Mouse (Mus musculus): ENCODE data around the gene Ngdn. TPM values are rescaled to one million over a fixed set of nuclear protein-coding genes. Genes with fewer than 3 reads are reported as not detected.

Ngdn gene
- polyA plus RNA-seq, 1 experiment from 2014 or later: 43.1 TPM

DNA sequence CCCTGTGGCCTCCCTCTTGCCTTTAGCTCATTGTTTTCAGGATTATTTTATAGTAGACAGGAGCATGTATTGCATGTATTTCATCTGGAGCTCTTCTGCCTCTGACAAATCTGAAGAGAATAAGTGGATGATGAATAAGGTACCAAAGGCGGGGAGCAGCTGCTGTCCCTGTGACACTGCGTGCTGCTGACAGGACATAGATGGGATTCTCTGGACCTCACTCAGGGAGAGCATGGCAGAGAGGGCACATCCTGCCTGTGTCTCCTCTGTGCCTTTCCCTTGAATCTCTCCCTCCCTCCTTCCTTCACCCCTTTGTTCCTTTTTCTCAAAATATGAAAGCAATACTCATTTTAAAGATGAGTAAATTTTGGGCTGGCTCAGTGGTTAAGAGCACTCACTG, 9.7 kb upstream of the Ngdn start:
- peaks cover 7% of the 10 kb centered on the region; the same call in 1 of the 2 replicates for H3K4me1 ChIP-seq (replicated peaks; ENCODE audit: control insufficient read depth, insufficient read depth, low read length)
- H3K4me3 ChIP-seq (replicated peaks; ENCODE audit: low read length): no peak overlapping the region
- H3K36me3 ChIP-seq (replicated peaks; ENCODE audit: control insufficient read depth, insufficient read depth): no peaks in the 10 kb centered on the region
- H3K9ac ChIP-seq: no peak overlapping the region
- ATAC-seq (ENCODE audit: low FRiP score): no peak
- 76% methylated on average over 2 of the region's 2 CpGs for WGBS
- H3K27ac ChIP-seq: no peak overlapping the region
- no peak overlapping the region for H3K4me2 ChIP-seq (replicated peaks)
- H3K9me3 ChIP-seq (ENCODE audit: control insufficient read depth, low read length): no peaks in the 10 kb centered on the region
- DNase-seq (ENCODE audit: low spot score): no peak
- no peaks in the 10 kb centered on the region for H3K27me3 ChIP-seq (ENCODE audit: control insufficient read depth, insufficient read depth, low read length)

- no peak overlapping the region for H3K27ac ChIP-seq
- DNase-seq (ENCODE audit: low spot score) (no peak), ATAC-seq (ENCODE audit: low FRiP score) (no peak)
- no peak overlapping the region for H3K9ac ChIP-seq
- no peaks in the 10 kb centered on the region for H3K9me3 ChIP-seq (ENCODE audit: control insufficient read depth, low read length)
- H3K36me3 ChIP-seq (replicated peaks; ENCODE audit: control insufficient read depth, insufficient read depth): no peaks in the 10 kb centered on the region
- H3K4me2 ChIP-seq (replicated peaks): no peak overlapping the region
- WGBS: 86% methylated on average over 8 of the region's 8 CpGs
- peaks cover 7% of the 10 kb centered on the region; the same call in 1 of the 2 replicates for H3K4me1 ChIP-seq (replicated peaks; ENCODE audit: control insufficient read depth, insufficient read depth, low read length)
- no peaks in the 10 kb centered on the region for H3K27me3 ChIP-seq (ENCODE audit: control insufficient read depth, insufficient read depth, low read length)
- no peak overlapping the region for H3K4me3 ChIP-seq (replicated peaks; ENCODE audit: low read length)
Observed at GRCm38 (mm10) chr14:55005967-55006366, 9.3 kb upstream of the Ngdn start.

DNA sequence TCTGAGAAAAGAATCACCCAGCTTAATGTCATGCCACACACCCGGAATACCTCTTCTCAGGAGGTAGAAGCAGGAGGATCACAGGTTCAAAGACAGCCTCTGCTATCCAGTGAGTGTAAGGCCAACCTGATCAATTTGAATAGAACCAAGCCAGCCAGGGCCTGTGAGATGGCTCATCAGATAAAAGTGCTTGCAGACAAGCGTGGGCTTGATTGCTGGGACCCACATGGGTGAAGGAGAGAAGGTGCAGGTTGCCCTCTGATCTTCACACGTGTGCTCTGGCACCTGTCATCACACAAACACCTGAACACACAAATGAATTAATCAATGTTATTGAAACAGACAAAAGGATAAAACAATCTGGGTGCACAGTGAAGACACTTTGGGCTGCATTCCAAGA, 8.7 kb upstream of the Ngdn start:
- ATAC-seq (ENCODE audit: low FRiP score): no peak
- Histone ChIP-seq H3K36me3 (replicated peaks; ENCODE audit: control insufficient read depth, insufficient read depth) (no peaks in the 10 kb centered on the region), H3K4me3 (replicated peaks; ENCODE audit: low read length) (no peak overlapping the region), H3K9me3 (ENCODE audit: control insufficient read depth, low read length) (no peaks in the 10 kb centered on the region), H3K27me3 (ENCODE audit: control insufficient read depth, insufficient read depth, low read length) (no peaks in the 10 kb centered on the region), H3K27ac (no peak overlapping the region), H3K4me1 (replicated peaks; ENCODE audit: control insufficient read depth, insufficient read depth, low read length) (peaks cover 7% of the 10 kb centered on the region; the same call in 1 of the 2 replicates), H3K4me2 (replicated peaks) (no peak overlapping the region), H3K9ac (no peak overlapping the region)
- no peak for DNase-seq (ENCODE audit: low spot score)
- 69% methylated on average over 3 of the region's 3 CpGs for WGBS

GRCm38 (mm10) chr14:55007120-55007908, 7.9 kb upstream of the Ngdn start:
- no peaks in the 10 kb centered on the region for H3K36me3 ChIP-seq (replicated peaks; ENCODE audit: control insufficient read depth, insufficient read depth)
- DNase-seq (ENCODE audit: low spot score) (no peak), ATAC-seq (ENCODE audit: low FRiP score) (no peak)
- peaks cover 7% of the 10 kb centered on the region; the same call in 1 of the 2 replicates for H3K4me1 ChIP-seq (replicated peaks; ENCODE audit: control insufficient read depth, insufficient read depth, low read length)
- no peak overlapping the region for H3K4me3 ChIP-seq (replicated peaks; ENCODE audit: low read length)
- WGBS: 91% methylated on average over 9 of the region's 9 CpGs
- H3K27ac ChIP-seq: no peak overlapping the region
- H3K27me3 ChIP-seq (ENCODE audit: control insufficient read depth, insufficient read depth, low read length): no peaks in the 10 kb centered on the region
- H3K9me3 ChIP-seq (ENCODE audit: control insufficient read depth, low read length): no peaks in the 10 kb centered on the region
- H3K9ac ChIP-seq: no peak overlapping the region
- H3K4me2 ChIP-seq (replicated peaks): no peak overlapping the region

DNA sequence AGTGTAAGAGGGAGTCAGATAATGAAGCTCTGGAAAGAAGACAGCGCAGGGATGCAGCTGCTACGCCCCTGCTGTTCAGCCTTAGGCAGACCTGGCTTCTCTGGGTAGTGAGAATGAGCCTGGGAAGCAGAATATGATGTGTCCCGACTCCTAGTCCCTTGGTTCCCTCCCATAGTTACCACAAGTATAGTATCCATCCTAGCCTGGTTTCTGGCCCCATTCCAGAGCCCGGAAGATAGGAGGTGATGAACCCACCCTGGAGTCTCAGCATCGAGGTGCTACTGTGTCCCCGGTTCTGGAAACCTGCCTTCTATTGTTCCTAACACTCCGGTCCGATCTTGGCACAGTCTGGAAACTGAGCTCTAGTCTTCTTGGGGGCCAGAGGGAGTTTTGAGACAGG, 6.8 kb upstream of the Ngdn start:
- H3K27ac ChIP-seq: no peak overlapping the region
- no peaks in the 10 kb centered on the region for H3K36me3 ChIP-seq (replicated peaks; ENCODE audit: control insufficient read depth, insufficient read depth)
- no peaks in the 10 kb centered on the region for H3K9me3 ChIP-seq (ENCODE audit: control insufficient read depth, low read length)
- no peaks in the 10 kb centered on the region for H3K27me3 ChIP-seq (ENCODE audit: control insufficient read depth, insufficient read depth, low read length)
- no peak overlapping the region for H3K9ac ChIP-seq
- H3K4me2 ChIP-seq (replicated peaks): no peak overlapping the region
- DNase-seq (ENCODE audit: low spot score) (no peak), ATAC-seq (ENCODE audit: low FRiP score) (no peak)
- H3K4me1 ChIP-seq (replicated peaks; ENCODE audit: control insufficient read depth, insufficient read depth, low read length): peaks cover 7% of the 10 kb centered on the region; the same call in 1 of the 2 replicates
- 82% methylated on average over 8 of the region's 8 CpGs for WGBS
- H3K4me3 ChIP-seq (replicated peaks; ENCODE audit: low read length): no peak overlapping the region

DNA sequence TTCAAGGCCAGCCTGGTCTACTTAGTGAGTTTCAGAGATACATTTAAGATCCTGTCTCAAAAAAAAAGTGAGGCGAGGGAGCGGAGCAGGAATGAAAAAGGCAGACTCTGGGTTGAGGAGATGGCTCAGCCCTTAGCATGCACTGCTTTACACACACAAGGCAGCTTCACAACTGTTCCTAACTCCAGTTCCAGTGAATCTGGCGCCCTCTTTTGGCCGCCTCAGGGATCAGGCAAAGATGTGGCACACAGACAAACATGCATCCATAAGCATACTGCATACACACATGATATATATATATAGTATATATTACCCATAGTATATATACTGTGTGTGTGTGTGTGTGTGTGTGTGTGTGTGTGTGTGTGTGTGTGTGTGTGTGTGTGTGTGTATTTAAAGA, 4.1 kb upstream of the Ngdn start:
- Histone ChIP-seq H3K9ac (no peak overlapping the region), H3K27ac (no peak overlapping the region), H3K4me1 (replicated peaks; ENCODE audit: control insufficient read depth, insufficient read depth, low read length) (0 out of 2 replicates have a peak, but pooled peaks cover 3% of the 10 kb centered on the region), H3K36me3 (replicated peaks; ENCODE audit: control insufficient read depth, insufficient read depth) (no peaks in the 10 kb centered on the region), H3K4me3 (replicated peaks; ENCODE audit: low read length) (no peak overlapping the region), H3K9me3 (ENCODE audit: control insufficient read depth, low read length) (no peaks in the 10 kb centered on the region), H3K27me3 (ENCODE audit: control insufficient read depth, insufficient read depth, low read length) (no peaks in the 10 kb centered on the region), H3K4me2 (replicated peaks) (no peak overlapping the region)
- ATAC-seq (ENCODE audit: low FRiP score): no peak
- DNase-seq (ENCODE audit: low spot score): no peak
- WGBS: 55% methylated on average over 4 of the region's 4 CpGs

- Histone ChIP-seq H3K4me1 (replicated peaks; ENCODE audit: control insufficient read depth, insufficient read depth, low read length) (0 out of 2 replicates have a peak, but pooled peaks cover 4% of the 10 kb centered on the region), H3K4me2 (replicated peaks) (peak overlapping the region; percentile 70), H3K36me3 (replicated peaks; ENCODE audit: control insufficient read depth, insufficient read depth) (peaks cover 14% of the 10 kb centered on the region), H3K9ac (peak overlapping the region; percentile 74), H3K27ac (peak overlapping the region; percentile 93), H3K27me3 (ENCODE audit: control insufficient read depth, insufficient read depth, low read length) (no peaks in the 10 kb centered on the region), H3K9me3 (ENCODE audit: control insufficient read depth, low read length) (no peaks in the 10 kb centered on the region), H3K4me3 (replicated peaks; ENCODE audit: low read length) (peak overlapping the region; percentile 76)
- DNase-seq (ENCODE audit: low spot score) (no peak), ATAC-seq (ENCODE audit: low FRiP score) (peak; percentile 58; the same call in 1 of the 2 replicates)
- under 1% methylated on average over 27 of the region's 27 CpGs for WGBS
Observed at GRCm38 (mm10) chr14:55014591-55014990, 663 bp upstream of the Ngdn start.

DNA sequence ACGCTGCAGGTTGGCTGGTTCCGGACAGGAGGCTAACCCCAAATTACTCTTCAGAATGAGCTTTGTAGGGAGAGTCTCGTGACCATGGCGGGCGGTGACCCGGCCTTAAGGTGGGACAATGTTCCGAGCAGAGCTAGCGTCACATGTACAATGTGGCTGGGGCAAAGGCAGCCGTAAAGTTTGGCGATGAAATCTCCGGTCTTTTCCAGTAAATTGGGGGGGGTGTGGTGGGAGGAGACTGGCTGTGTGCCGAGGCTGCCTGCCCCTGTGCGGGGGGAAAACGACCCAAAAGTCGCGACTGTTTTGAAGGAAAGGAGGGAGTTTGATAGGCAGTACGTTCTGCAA, 485 bp downstream of the Ngdn start:
- no peak for DNase-seq (ENCODE audit: low spot score)
- peak overlapping the region; percentile 65 for H3K27ac ChIP-seq
- H3K4me2 ChIP-seq (replicated peaks): peak overlapping the region; percentile 71
- H3K4me3 ChIP-seq (replicated peaks; ENCODE audit: low read length): peak overlapping the region; percentile 76
- no peaks in the 10 kb centered on the region for H3K27me3 ChIP-seq (ENCODE audit: control insufficient read depth, insufficient read depth, low read length)
- peaks cover 20% of the 10 kb centered on the region for H3K36me3 ChIP-seq (replicated peaks; ENCODE audit: control insufficient read depth, insufficient read depth)
- 0 out of 2 replicates have a peak, but pooled peaks cover 4% of the 10 kb centered on the region for H3K4me1 ChIP-seq (replicated peaks; ENCODE audit: control insufficient read depth, insufficient read depth, low read length)
- WGBS: under 1% methylated on average over 17 of the region's 17 CpGs
- H3K9me3 ChIP-seq (ENCODE audit: control insufficient read depth, low read length): no peaks in the 10 kb centered on the region
- peak overlapping the region; percentile 75 for H3K9ac ChIP-seq
- no peak for ATAC-seq (ENCODE audit: low FRiP score)

DNA sequence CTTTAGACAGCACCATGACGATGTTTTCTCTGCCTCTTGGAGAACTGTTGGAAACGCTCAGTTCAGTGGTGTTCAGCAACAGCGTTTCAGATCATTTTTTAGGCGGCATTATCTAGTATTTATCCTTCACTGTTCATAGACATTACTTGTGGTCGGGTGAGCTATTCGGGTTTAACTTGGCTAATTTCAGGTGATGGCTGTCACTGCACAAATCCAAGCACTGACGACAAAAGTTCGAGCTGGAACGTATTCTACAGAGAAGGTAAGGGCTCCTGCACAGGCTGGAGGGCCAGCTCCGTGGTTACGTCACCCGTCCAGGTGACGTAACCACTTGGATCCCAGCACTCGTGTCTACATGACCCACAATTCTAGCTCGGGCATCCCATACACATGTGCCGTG, 1.6 kb downstream of the Ngdn start:
- no peak overlapping the region for H3K9ac ChIP-seq
- WGBS: 92% methylated on average over 16 of the region's 16 CpGs

More for the DNA sequence above, 1.6 kb downstream of the Ngdn start:
- H3K4me2 ChIP-seq (replicated peaks): no peak overlapping the region
- 0 out of 2 replicates have a peak, but pooled peaks cover 4% of the 10 kb centered on the region for H3K4me1 ChIP-seq (replicated peaks; ENCODE audit: control insufficient read depth, insufficient read depth, low read length)
- H3K4me3 ChIP-seq (replicated peaks; ENCODE audit: low read length): no peak overlapping the region
- H3K36me3 ChIP-seq (replicated peaks; ENCODE audit: control insufficient read depth, insufficient read depth): peaks cover 30% of the 10 kb centered on the region
- ATAC-seq (ENCODE audit: low FRiP score) (no peak), DNase-seq (ENCODE audit: low spot score) (no peak)
- no peaks in the 10 kb centered on the region for H3K9me3 ChIP-seq (ENCODE audit: control insufficient read depth, low read length)
- H3K27me3 ChIP-seq (ENCODE audit: control insufficient read depth, insufficient read depth, low read length): no peaks in the 10 kb centered on the region
- H3K27ac ChIP-seq: no peak overlapping the region

Measured in hindbrain, embryonic 14.5 days (tissue).